Mouse (Mus musculus): ENCODE measurements around the gene Card10.

DNA sequence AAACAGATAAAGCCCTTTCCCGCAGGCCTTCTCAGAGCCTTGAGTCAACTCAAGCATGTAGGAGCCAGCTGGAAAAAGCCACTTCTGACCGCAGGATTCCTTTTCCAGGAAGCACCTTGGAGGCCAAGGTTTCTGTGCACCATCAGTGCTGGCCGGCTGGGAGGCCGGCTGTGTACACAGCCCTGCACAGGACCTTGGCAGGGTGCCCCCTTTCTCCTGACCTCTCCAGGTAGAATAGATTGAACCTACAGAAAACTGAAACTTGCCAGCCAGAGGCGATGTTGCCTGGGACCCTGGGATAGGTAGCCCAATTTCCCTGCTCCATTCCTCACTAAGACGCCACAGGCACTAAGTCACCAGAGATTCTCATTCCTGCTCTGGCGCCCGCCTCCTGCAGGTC, 43.0 kb upstream of the Card10 start:
- no peak for TF ChIP-seq CTCF (IDR thresholded peaks at IDR 0.05; ENCODE audit: control insufficient read depth, insufficient read depth, low read length)
- no peak for TF ChIP-seq POLR2A (IDR thresholded peaks at IDR 0.05; ENCODE audit: borderline replicate concordance, control insufficient read depth, low read depth, low read length)

Data from bone marrow, adult 2 months (tissue).